Mouse (Mus musculus) gastrocnemius, postnatal 36 days (tissue): ENCODE measurements around the gene Ccdc85b. TPM values are rescaled to one million over a fixed set of nuclear protein-coding genes. Genes with fewer than 3 reads are reported as not detected.

ENCODE experiments used
- DNase-seq, 2 experiments: peaks; one replicate each; pipeline ENCODE4 v3.0.0; 2022
- intact Hi-C: fragments of 180-260 bp; cut with DNase I; formaldehyde crosslinking; loops from one replicate; pipeline ENCODE4 v1.15.1; 2025
- total RNA-seq, 2 experiments: library from RNA; stranded (reverse); gene quantifications; 2 replicates each; pipeline ENCODE4 v1.2.3; 2021

Gene Ccdc85b
- total RNA-seq, 2 experiments from 2014 or later: 4.7 to 6.0 TPM

GRCm38 (mm10) chr19:5459896-5460295, 2.2 kb upstream of the Ccdc85b start:
- intact Hi-C loops: loop anchor here (5.0 kb wide), 1 partner anchor 107 kb away; the partner anchor contains the start of gene Ap5b1
- DNase-seq: no peak

GRCm38 (mm10) chr19:5459019-5459418, 1.3 kb upstream of the Ccdc85b start:
- intact Hi-C loops: no loop called here
- DNase-seq: no peak

- intact Hi-C loops: no loop called here
- DNase-seq: peak; percentile 91 to 93
Observed at GRCm38 (mm10) chr19:5456922-5457745, 560 bp downstream of the Ccdc85b start.

- DNase-seq: no peak
- intact Hi-C loops: no loop called here
Observed at GRCm38 (mm10) chr19:5456241-5456921, 1.3 kb downstream of the Ccdc85b start.

GRCm38 (mm10) chr19:5455568-5455967, 2.1 kb downstream of the Ccdc85b start:
- intact Hi-C loops: no loop called here
- DNase-seq: no peak

GRCm38 (mm10) chr19:5455037-5455436, 2.7 kb downstream of the Ccdc85b start:
- DNase-seq: no peak
- intact Hi-C loops: no loop called here

GRCm38 (mm10) chr19:5451766-5452165, 5.9 kb downstream of the Ccdc85b start:
- DNase-seq: no peak
- intact Hi-C loops: no loop called here

- intact Hi-C loops: no loop called here
- no peak for DNase-seq
Observed at GRCm38 (mm10) chr19:5449673-5450072, 8.0 kb downstream of the Ccdc85b start.

GRCm38 (mm10) chr19:5448354-5449150, 9.1 kb downstream of the Ccdc85b start:
- no peak for DNase-seq
- intact Hi-C loops: no loop called here

- peak in 1 of 2 experiments; percentile 57 for DNase-seq
- intact Hi-C loops: no loop called here
Observed at GRCm38 (mm10) chr19:5447515-5448353, 10.0 kb downstream of the Ccdc85b start, which contains the start of gene Fosl1. Fosl1 (plus strand) TSS chr19:5447547.

- no peak for DNase-seq
- intact Hi-C loops: no loop called here
Observed at GRCm38 (mm10) chr19:5445747-5446146, 11.9 kb downstream of the Ccdc85b start.

- DNase-seq: no peak
- intact Hi-C loops: no loop called here
Observed at GRCm38 (mm10) chr19:5444954-5445353, 12.7 kb downstream of the Ccdc85b start.

- intact Hi-C loops: no loop called here
- DNase-seq: no peak
Observed at GRCm38 (mm10) chr19:5444371-5444908, 13.3 kb downstream of the Ccdc85b start.

- DNase-seq: no peak
- intact Hi-C loops: loop anchor here (5.0 kb wide), 1 partner anchor 53 kb away; the partner anchor contains the start of gene Mus81
Observed at GRCm38 (mm10) chr19:5433951-5434350, 23.7 kb downstream of the Ccdc85b start.

GRCm38 (mm10) chr19:5432992-5433852, 24.5 kb downstream of the Ccdc85b start:
- no peak for DNase-seq
- intact Hi-C loops: loop anchor here (5.0 kb wide), 1 partner anchor 54 kb away; the partner anchor contains the start of gene Mus81

- intact Hi-C loops: loop anchor here (5.0 kb wide), 1 partner anchor 55 kb away; the partner anchor contains the start of gene Mus81
- DNase-seq: no peak
Observed at GRCm38 (mm10) chr19:5431911-5432464, 25.7 kb downstream of the Ccdc85b start.

- no peak for DNase-seq
- intact Hi-C loops: loop anchor here (5.0 kb wide), 1 partner anchor 57 kb away; the partner anchor contains the start of gene Mus81
Observed at GRCm38 (mm10) chr19:5430408-5430807, 27.3 kb downstream of the Ccdc85b start.

- intact Hi-C loops: loop anchor here (5.0 kb wide), 1 partner anchor 57 kb away; the partner anchor contains the start of gene Mus81
- DNase-seq: peak; percentile 75 to 77
Observed at GRCm38 (mm10) chr19:5429806-5430205, 27.9 kb downstream of the Ccdc85b start.
